Mouse (Mus musculus) cerebellum, adult 18-20 months (tissue): ENCODE measurements around the gene St6gal2.

ENCODE experiments used
- DNase-seq, 2 experiments: peaks; one replicate each; pipeline ENCODE4 v3.0.0; 2021

St6gal2 gene

DNA sequence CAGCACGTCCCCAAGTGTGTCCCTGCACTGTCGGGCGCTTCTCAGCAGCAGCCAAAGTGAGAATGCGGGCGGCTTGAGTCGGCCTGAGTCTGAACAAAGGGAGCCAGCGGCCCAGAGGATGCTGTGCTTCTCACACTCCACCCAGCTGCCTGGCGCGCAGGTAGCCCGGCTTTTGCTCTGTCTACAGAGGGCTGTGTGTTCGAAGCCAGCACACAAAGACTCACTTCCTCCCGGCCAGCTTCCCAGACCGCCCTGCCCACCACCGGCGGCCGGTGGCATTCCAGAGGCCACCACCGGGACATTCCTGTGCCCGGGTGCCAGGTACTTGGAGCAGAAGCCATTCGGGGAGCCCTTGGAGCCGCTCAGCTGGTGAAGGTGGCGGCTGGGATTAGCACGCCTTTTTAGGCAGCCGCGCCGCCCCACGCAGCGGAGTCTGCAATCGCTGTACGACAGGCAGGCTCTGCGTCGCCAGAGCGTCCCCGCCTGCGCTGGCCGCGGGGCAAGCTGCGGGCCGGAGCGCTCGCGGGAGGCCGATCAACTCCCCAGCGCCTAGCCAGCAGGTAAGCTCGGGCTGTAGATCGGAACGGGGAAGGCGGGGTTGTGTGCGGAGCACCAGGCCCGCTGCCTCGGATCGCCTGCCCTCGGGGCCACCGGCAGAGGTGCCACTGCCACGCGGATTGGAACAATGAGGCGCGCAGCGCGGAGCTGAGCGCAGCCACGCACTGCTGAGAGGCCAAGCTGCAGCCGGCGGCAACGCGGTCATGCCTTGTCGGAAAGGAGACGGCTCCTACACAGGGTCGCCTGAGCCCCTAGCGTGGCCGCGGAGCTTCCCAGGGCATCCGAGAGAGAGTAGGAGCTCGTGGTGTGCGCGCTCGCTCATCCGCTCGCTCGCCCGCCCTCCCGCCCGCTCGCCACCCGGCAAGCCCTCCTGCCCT lies at the start of gene St6gal2:
St6gal2 (plus strand) TSS at position 133 of the 935 bp plus-strand sequence.
- peak; percentile 3 to 19 for DNase-seq

DNA sequence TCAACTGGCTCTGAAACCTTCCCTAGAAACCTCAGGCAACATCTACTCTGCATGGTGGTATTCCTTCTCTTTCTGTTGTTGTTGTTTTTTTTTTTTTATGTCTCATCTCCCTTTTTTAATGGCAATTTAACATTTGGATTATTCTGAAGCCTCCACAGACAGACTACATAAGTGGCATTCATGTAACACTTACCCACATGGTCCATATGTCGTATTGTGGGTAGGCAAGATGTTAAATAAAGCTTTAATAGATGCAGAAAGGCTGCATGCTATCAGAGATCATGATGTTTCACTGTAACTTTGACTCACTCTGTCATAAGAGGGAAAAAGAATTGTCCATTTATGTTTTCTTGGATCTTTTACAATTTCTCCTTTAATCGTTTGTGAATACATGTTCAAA lies 39.1 kb upstream of the St6gal2 start:
- no peak for DNase-seq

GRCm38 (mm10) chr17:55416519-55416918 lies 28.7 kb upstream of the St6gal2 start:
- no peak for DNase-seq

- DNase-seq = no peak
These were observed 974 bp downstream of the St6gal2 start for GRCm38 (mm10) chr17:55446185-55446527.

- no peak for DNase-seq
These were observed 1.5 kb downstream of the St6gal2 start for GRCm38 (mm10) chr17:55446698-55447097.

- DNase-seq = no peak
These were observed 5.8 kb downstream of the St6gal2 start for GRCm38 (mm10) chr17:55450943-55451342.

DNA sequence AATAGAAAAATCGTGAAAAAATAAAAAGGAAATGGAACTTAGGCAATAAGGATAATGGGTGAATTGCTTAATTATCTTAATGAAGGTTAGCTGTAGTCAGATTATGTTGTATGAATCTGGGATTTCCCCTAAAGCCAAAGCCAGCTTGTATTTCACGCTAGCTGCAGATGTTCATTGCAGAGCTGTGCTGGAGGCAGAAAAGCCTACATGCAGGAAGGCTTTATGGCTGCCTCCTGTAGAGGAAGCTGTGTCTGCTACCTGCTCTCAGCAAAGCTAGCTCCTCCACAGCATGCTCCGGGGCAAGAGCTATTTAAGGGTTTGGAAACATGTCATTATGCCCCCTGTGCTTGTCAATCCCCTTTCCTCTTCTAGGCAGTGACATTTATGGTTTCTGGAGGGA lies 9.3 kb downstream of the St6gal2 start:
- no peak for DNase-seq

- no peak for DNase-seq
These were observed 15.0 kb downstream of the St6gal2 start for GRCm38 (mm10) chr17:55460187-55460586.

- DNase-seq = no peak
These were observed 22.4 kb downstream of the St6gal2 start for GRCm38 (mm10) chr17:55467579-55467978.

- DNase-seq = no peak
These were observed 23.8 kb downstream of the St6gal2 start for GRCm38 (mm10) chr17:55468963-55469362.

DNA sequence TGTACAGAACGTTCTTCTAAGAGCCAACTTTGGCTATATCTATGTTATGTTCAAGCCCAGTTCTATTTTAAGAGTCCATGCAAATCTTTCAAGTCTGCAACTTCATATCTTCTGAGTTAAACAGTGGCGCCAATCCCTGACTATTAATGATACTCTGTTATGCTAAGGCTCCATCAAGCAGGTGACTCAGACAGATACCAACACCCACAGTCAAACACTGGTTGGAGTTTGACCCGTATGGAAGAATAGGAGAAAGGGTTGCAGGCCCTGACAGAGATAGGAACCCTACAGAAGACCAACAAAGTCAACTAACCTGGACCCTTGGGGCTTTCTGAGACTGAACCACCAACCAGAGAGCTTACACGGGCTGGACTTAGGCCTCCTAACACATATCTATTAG lies 30.8 kb downstream of the St6gal2 start:
- no peak for DNase-seq

- no peak for DNase-seq
These were observed 32.2 kb downstream of the St6gal2 start for GRCm38 (mm10) chr17:55477361-55477760.

DNA sequence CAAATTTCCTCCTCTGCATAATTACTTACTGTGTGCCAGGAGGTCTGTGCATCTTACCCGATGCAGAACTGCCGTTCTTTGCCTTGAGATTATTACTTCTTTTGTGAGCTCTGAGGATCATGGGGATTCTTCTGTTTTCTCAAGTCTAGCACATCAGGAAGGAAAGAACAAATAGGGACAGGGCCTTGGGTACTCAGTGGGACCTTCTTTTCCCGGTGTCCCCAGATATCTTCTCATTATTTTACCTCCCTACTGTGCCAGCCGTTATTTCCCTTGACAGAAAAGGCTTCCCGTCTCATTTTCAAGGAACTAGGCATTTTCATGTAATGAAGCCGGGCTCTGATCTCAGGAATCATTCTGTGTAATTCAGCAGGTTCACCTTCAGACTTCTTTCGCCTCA lies 34.2 kb downstream of the St6gal2 start:
- DNase-seq = no peak

DNA sequence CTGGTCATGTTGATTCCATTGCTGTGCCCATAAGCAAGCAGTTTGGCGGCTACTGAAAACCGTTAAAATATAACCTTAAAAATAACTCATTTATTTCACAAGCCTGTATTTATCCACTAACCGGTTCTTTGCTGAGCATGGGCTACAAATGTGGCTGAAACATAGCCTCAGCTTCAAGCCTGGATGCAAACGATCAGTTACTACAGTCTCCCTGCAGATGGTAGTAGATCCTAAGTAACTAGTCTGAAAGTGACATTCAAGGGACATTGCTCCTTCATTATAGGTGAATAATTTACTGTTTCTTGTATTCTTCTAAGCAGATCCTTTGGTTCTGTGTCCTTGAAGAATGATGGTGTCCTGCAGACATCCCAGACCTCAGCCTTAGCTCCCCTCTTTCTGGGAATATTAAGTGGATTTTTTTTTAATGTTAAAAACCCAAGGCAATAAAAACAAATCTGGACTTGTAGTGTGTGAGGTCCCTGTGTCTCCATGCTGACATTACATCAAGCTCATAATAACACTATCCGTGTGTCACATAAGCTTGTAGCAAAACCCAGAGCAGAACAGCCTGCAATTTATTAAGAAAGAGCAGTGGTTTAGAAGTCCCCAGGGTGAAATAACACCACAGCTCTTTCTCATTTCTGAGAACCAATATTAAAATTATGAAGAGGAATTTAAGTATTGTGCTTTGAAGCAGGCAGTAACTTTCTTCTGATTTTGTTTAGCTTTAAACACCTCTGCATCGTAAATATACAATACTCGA lies 39.1 kb downstream of the St6gal2 start:
- DNase-seq = no peak

- peak; percentile 1 to 4 for DNase-seq
These were observed 86.7 kb downstream of the St6gal2 start for GRCm38 (mm10) chr17:55531872-55532271.

DNA sequence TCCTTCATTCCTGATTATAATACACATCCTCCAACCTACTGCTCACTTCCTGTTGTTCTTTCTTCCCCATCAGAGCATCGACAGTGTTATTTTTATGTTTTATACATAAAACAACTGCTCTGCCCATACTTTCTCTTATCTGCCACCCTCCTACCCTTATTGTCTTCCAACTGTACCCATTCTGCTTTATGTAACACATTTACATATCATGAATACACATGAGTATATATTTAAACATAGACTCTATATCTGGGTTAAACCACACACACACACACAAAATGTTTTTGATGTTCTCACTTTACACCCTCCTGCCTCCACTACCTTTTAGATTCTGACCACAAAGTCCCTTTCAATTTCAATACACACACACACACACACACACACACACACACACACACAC lies 103.3 kb downstream of the St6gal2 start:
- no peak for DNase-seq

DNA sequence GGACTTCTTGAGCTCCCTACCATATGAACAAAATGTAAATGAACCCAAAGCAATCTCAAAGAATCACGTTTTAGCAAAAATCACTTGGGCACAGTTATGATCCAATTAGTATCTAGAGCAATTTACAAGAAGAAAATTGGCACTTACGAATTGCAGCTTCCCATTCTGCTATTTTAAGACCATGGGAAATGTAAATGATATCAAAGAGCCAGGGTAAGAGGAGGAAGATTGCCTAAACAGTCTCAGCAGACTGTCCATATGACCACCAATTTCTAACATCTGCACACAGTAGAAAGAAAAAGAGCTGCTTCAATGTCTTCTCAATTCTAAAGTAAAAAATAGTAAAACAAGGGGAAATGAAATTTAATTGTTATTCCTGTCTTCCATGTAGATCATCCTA lies 116.6 kb downstream of the St6gal2 start:
- DNase-seq = no peak
